Mouse (Mus musculus): ENCODE data around the gene Parp6. TPM values are rescaled to one million over a fixed set of nuclear protein-coding genes. Genes with fewer than 3 reads are reported as not detected.

Parp6 gene
- polyA plus RNA-seq, 1 experiment from 2014 or later, result 13.3 TPM

GRCm38 (mm10) chr9:59663226-59663625 lies 46.1 kb downstream of the Parp6 start:
- DNase-seq (ENCODE audit: low spot score), result no peak
- Histone ChIP-seq H3K4me3 (ENCODE audit: low read depth, low read length) (no peak overlapping the region), H3K36me3 (ENCODE audit: control insufficient read depth, insufficient read depth, low read length) (peaks cover 10% of the 10 kb centered on the region; the same call in 1 of the 2 replicates), H3K27me3 (ENCODE audit: control insufficient read depth, insufficient read depth, low read length) (no peaks in the 10 kb centered on the region), H3K4me2 (replicated peaks; ENCODE audit: low read depth) (no peak overlapping the region), H3K9me3 (ENCODE audit: control insufficient read depth, low read length) (no peaks in the 10 kb centered on the region), H3K4me1 (replicated peaks; ENCODE audit: control insufficient read depth, insufficient read depth) (peaks cover 14% of the 10 kb centered on the region), H3K9ac (ENCODE audit: low read length) (no peak overlapping the region), H3K27ac (replicated peaks) (no peak overlapping the region)
- no peak for TF ChIP-seq EP300 (optimal IDR thresholded peaks at IDR 0.05)
- TF ChIP-seq CTCF (IDR thresholded peaks at IDR 0.05; ENCODE audit: low read depth), result no peak
- no peak for ATAC-seq (ENCODE audit: low FRiP score, low TSS enrichment)
- WGBS, result 70% methylated on average over 7 of the region's 7 CpGs

GRCm38 (mm10) chr9:59663957-59664356 lies 46.9 kb downstream of the Parp6 start:
- DNase-seq (ENCODE audit: low spot score), result no peak
- H3K9me3 ChIP-seq (ENCODE audit: control insufficient read depth, low read length), result no peaks in the 10 kb centered on the region
- TF ChIP-seq EP300 (optimal IDR thresholded peaks at IDR 0.05) (no peak), CTCF (IDR thresholded peaks at IDR 0.05; ENCODE audit: low read depth) (no peak)
- 60% methylated on average over 3 of the region's 3 CpGs for WGBS
- H3K9ac ChIP-seq (ENCODE audit: low read length), result no peak overlapping the region
- ATAC-seq (ENCODE audit: low FRiP score, low TSS enrichment), result no peak
- no peak overlapping the region for H3K27ac ChIP-seq (replicated peaks)
- no peaks in the 10 kb centered on the region for H3K27me3 ChIP-seq (ENCODE audit: control insufficient read depth, insufficient read depth, low read length)
- H3K36me3 ChIP-seq (ENCODE audit: control insufficient read depth, insufficient read depth, low read length), result peaks cover 12% of the 10 kb centered on the region; the same call in 1 of the 2 replicates
- no peak overlapping the region for H3K4me2 ChIP-seq (replicated peaks; ENCODE audit: low read depth)
- H3K4me1 ChIP-seq (replicated peaks; ENCODE audit: control insufficient read depth, insufficient read depth), result peaks cover 10% of the 10 kb centered on the region
- no peak overlapping the region for H3K4me3 ChIP-seq (ENCODE audit: low read depth, low read length)

GRCm38 (mm10) chr9:59664664-59665256 lies 47.7 kb downstream of the Parp6 start:
- 61% methylated on average over 4 of the region's 4 CpGs for WGBS

DNA sequence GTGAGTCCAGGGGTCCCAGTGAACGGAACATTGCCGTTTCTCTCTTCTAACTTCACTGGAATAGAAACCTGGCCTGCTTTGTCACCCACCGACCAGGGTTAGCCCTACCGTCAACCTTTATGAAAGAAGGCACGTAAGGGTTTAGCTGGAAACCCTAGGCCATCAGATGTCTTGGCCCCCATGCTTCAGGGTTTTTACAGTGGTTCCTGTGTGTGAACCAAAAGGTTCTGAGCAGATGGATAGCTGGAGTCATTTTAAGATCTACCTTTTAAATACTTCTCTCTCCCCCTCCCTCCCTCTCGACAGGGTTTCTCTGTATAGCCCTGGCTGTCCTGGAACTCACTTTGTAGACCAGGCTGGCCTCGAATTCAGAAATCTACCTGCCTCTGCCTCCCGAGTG lies 48.9 kb downstream of the Parp6 start:
- no peak overlapping the region for H3K27ac ChIP-seq (replicated peaks)
- H3K36me3 ChIP-seq (ENCODE audit: control insufficient read depth, insufficient read depth, low read length), result peaks cover 21% of the 10 kb centered on the region
- 91% methylated on average over 8 of the region's 8 CpGs for WGBS

More at GRCm38 (mm10) chr9:59664664-59665256, 47.7 kb downstream of the Parp6 start:
- DNase-seq (ENCODE audit: low spot score), result peak; percentile 51
- Histone ChIP-seq H3K9me3 (ENCODE audit: control insufficient read depth, low read length) (no peaks in the 10 kb centered on the region), H3K9ac (ENCODE audit: low read length) (no peak overlapping the region), H3K4me3 (ENCODE audit: low read depth, low read length) (no peak overlapping the region), H3K4me2 (replicated peaks; ENCODE audit: low read depth) (no peak overlapping the region), H3K27ac (replicated peaks) (peak overlapping the region; percentile 25; the same call in 1 of the 2 replicates), H3K27me3 (ENCODE audit: control insufficient read depth, insufficient read depth, low read length) (no peaks in the 10 kb centered on the region), H3K36me3 (ENCODE audit: control insufficient read depth, insufficient read depth, low read length) (peaks cover 14% of the 10 kb centered on the region), H3K4me1 (replicated peaks; ENCODE audit: control insufficient read depth, insufficient read depth) (peaks cover 5% of the 10 kb centered on the region)
- ATAC-seq (ENCODE audit: low FRiP score, low TSS enrichment), result peak; percentile 70
- TF ChIP-seq CTCF (IDR thresholded peaks at IDR 0.05; ENCODE audit: low read depth), result no peak

DNA sequence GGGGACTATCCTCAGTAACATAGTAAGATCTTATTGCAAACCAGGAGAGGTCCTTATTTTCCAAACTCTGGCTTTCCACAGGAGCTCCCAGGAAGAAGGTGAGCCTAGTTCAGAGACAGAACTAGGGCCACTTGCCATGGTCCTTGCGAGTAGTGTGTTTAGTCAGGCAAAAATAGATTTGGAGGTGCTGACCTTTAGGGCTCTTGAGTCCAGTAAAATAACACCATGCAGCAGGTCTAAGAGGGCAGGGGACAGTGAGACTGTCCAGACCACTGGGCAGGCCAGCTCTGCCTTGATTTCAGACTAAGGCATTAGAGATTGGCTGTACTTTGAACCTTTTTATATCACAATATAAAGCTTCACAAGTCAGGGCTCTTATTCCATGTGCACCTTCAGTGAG lies 49.7 kb downstream of the Parp6 start:
- H3K36me3 ChIP-seq (ENCODE audit: control insufficient read depth, insufficient read depth, low read length), result peaks cover 24% of the 10 kb centered on the region

More for the DNA sequence above, 48.9 kb downstream of the Parp6 start:
- H3K9me3 ChIP-seq (ENCODE audit: control insufficient read depth, low read length), result no peaks in the 10 kb centered on the region
- H3K4me2 ChIP-seq (replicated peaks; ENCODE audit: low read depth), result no peak overlapping the region
- H3K27me3 ChIP-seq (ENCODE audit: control insufficient read depth, insufficient read depth, low read length), result no peaks in the 10 kb centered on the region
- H3K9ac ChIP-seq (ENCODE audit: low read length), result no peak overlapping the region
- ATAC-seq (ENCODE audit: low FRiP score, low TSS enrichment), result no peak
- DNase-seq (ENCODE audit: low spot score), result no peak
- H3K4me3 ChIP-seq (ENCODE audit: low read depth, low read length), result no peak overlapping the region
- H3K4me1 ChIP-seq (replicated peaks; ENCODE audit: control insufficient read depth, insufficient read depth), result no peaks in the 10 kb centered on the region
- TF ChIP-seq EP300 (optimal IDR thresholded peaks at IDR 0.05) (no peak), CTCF (IDR thresholded peaks at IDR 0.05; ENCODE audit: low read depth) (no peak)

DNA sequence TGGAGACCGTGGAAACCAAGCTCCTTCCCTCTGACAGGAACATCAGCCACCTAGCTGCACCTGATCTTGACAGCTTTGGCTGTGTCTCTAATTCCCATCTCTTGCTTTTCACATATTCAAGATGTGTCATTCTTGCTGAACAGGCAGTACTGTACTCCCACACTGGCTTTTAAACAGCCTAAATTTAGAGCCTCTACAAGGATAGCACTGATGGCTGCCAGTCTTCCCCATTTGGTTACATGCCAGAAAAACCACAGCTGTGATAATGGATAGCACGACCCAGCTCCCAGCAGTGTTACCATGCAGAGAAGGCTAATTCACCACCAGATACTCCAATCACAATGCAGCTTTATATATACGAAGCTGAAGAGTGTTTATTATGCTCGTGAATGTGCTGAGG lies 50.2 kb downstream of the Parp6 start:
- Histone ChIP-seq H3K36me3 (ENCODE audit: control insufficient read depth, insufficient read depth, low read length) (peaks cover 28% of the 10 kb centered on the region), H3K27ac (replicated peaks) (no peak overlapping the region), H3K4me1 (replicated peaks; ENCODE audit: control insufficient read depth, insufficient read depth) (no peaks in the 10 kb centered on the region), H3K9me3 (ENCODE audit: control insufficient read depth, low read length) (no peaks in the 10 kb centered on the region), H3K27me3 (ENCODE audit: control insufficient read depth, insufficient read depth, low read length) (no peaks in the 10 kb centered on the region), H3K4me3 (ENCODE audit: low read depth, low read length) (no peak overlapping the region), H3K9ac (ENCODE audit: low read length) (no peak overlapping the region), H3K4me2 (replicated peaks; ENCODE audit: low read depth) (no peak overlapping the region)
- 46% methylated on average over 4 of the region's 4 CpGs for WGBS
- no peak for ATAC-seq (ENCODE audit: low FRiP score, low TSS enrichment)
- no peak for TF ChIP-seq EP300 (optimal IDR thresholded peaks at IDR 0.05)
- no peak for TF ChIP-seq CTCF (IDR thresholded peaks at IDR 0.05; ENCODE audit: low read depth)
- no peak for DNase-seq (ENCODE audit: low spot score)

More for the DNA sequence above, 49.7 kb downstream of the Parp6 start:
- H3K27me3 ChIP-seq (ENCODE audit: control insufficient read depth, insufficient read depth, low read length), result no peaks in the 10 kb centered on the region
- TF ChIP-seq CTCF (IDR thresholded peaks at IDR 0.05; ENCODE audit: low read depth), result no peak
- TF ChIP-seq EP300 (optimal IDR thresholded peaks at IDR 0.05), result no peak
- H3K27ac ChIP-seq (replicated peaks), result no peak overlapping the region
- H3K4me1 ChIP-seq (replicated peaks; ENCODE audit: control insufficient read depth, insufficient read depth), result no peaks in the 10 kb centered on the region
- no peak overlapping the region for H3K4me2 ChIP-seq (replicated peaks; ENCODE audit: low read depth)
- no peaks in the 10 kb centered on the region for H3K9me3 ChIP-seq (ENCODE audit: control insufficient read depth, low read length)
- no peak overlapping the region for H3K4me3 ChIP-seq (ENCODE audit: low read depth, low read length)
- DNase-seq (ENCODE audit: low spot score) (no peak), ATAC-seq (ENCODE audit: low FRiP score, low TSS enrichment) (no peak)
- WGBS, result 84% methylated on average over 1 of the region's 1 CpGs
- H3K9ac ChIP-seq (ENCODE audit: low read length), result no peak overlapping the region
